Mouse (Mus musculus): ENCODE data around the gene Smarcd1.

DNA sequence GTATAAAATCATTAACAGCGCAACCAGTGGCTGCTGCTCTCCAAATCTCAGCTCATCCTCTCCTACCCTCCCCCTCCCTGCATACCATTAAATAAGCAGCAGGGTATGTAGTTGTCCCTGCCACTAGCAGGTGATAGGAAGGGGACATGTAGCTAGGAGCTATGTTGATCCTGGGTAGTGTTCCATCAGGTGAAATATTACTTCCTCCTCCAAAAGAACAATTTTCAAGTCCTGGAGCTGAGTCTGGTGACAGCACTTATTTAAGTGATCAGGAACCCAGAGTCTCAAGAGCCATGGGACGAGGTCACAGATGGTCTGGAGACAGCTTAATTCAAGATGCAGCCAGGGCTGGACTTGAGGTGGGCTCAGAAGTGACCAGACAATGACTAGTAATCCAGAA, 33.7 kb downstream of the Smarcd1 start:
- no peak for TF ChIP-seq CTCF (IDR thresholded peaks at IDR 0.05; ENCODE audit: borderline replicate concordance, extremely low read depth, insufficient read depth, insufficient read length)
- no peak for TF ChIP-seq POLR2A (IDR thresholded peaks at IDR 0.05; ENCODE audit: borderline replicate concordance, extremely low read depth, insufficient read depth, insufficient read length, poor library complexity, severe bottlenecking)
